Mouse (Mus musculus) midbrain, postnatal 0 days (tissue): ENCODE results near the gene Tvp23b. TPM values are rescaled to one million over a fixed set of nuclear protein-coding genes. Genes with fewer than 3 reads are reported as not detected.

Experiments used
- ATAC-seq: fragments of 200-750 bp; cut with Nextera tagmentation; 2 replicates; pipeline ENCODE4 v1.8.0; 2017; ENCODE audit warnings: moderate number of reproducible peaks, mild to moderate bottlenecking, moderate TSS enrichment, moderate library complexity; ENCODE audit not compliant: low FRiP score
- DNase-seq: peaks from one replicate; pipeline ENCODE4 v3.0.0-alpha.2; 2015; ENCODE audit warnings: low spot score
- H3K27ac ChIP-seq: fragments of 300-500 bp; sonication (generic); 2 replicates; pipeline ENCODE4 v1.5.1; 2014; ENCODE audit warnings: low read depth, mild to moderate bottlenecking, low read length, mixed read lengths
- H3K27me3 ChIP-seq: fragments of 300-500 bp; sonication (generic); 2 replicates; pipeline ENCODE4 v1.6.1; 2014; ENCODE audit warnings: low read length, control low read depth, mixed read lengths; ENCODE audit not compliant: insufficient read depth
- H3K36me3 ChIP-seq: fragments of 300-500 bp; sonication (generic); 2 replicates; pipeline ENCODE4 v1.6.1; 2014; ENCODE audit warnings: low read length, control low read depth, mixed read lengths; ENCODE audit not compliant: insufficient read depth
- H3K4me1 ChIP-seq: fragments of 300-500 bp; sonication (generic); 2 replicates; pipeline ENCODE4 v1.6.1; 2014; ENCODE audit warnings: mild to moderate bottlenecking, control low read depth, antibody characterized with exemption, low read length, mixed read lengths; ENCODE audit not compliant: insufficient read depth
- H3K4me2 ChIP-seq: fragments of 300-500 bp; sonication (generic); 2 replicates; pipeline ENCODE4 v1.6.1; 2014; ENCODE audit warnings: low read depth, mild to moderate bottlenecking, low read length, mixed read lengths; ENCODE audit not compliant: poor library complexity, severe bottlenecking
- H3K4me3 ChIP-seq: fragments of 300-500 bp; sonication (generic); 2 replicates; pipeline ENCODE4 v1.5.1; 2014; ENCODE audit warnings: low read depth, mild to moderate bottlenecking, low read length, moderate library complexity
- H3K9ac ChIP-seq: fragments of 300-500 bp; sonication (generic); replicated peaks from 2 replicates; pipeline ENCODE4 v1.6.1; 2014; ENCODE audit warnings: mild to moderate bottlenecking, low read length, moderate library complexity, mixed read lengths; ENCODE audit not compliant: poor library complexity, severe bottlenecking
- H3K9me3 ChIP-seq: fragments of 300-500 bp; sonication (generic); 2 replicates; pipeline ENCODE4 v1.6.1; 2016; ENCODE audit warnings: low read length, control low read depth
- CTCF ChIP-seq: IDR thresholded peaks from 2 replicates; pipeline ENCODE4 v1.5.1; 2016; ENCODE audit warnings: antibody characterized with exemption, mild to moderate bottlenecking
- WGBS: fragments of 180-500 bp; shearing (Covaris S2); extraction: QIAGEN DNeasy Blood & Tissue Kit; methylation state at CpG from one replicate; pipeline ENCODE4 v1.1.7; 2014; 5-methylcytosine and 5-hydroxymethylcytosine counted together
- polyA plus RNA-seq: library from polyadenylated mRNA; unstranded; fragments of >200 nt; fragmentation: Nextera tagmentation; extraction: Ambion mirVana; gene quantifications from 2 replicates; pipeline ENCODE4 v1.2.1, GENCODE M21; 2015
- total RNA-seq: library from RNA; depleted of rRNA; stranded (reverse); fragments of >200 nt; gene quantifications from 2 replicates; pipeline ENCODE4 v1.2.3, GENCODE M21; 2014

Tvp23b gene
- total and polyA plus RNA-seq, 2 experiments from 2014 or later: 36.6 to 42.5 TPM

DNA sequence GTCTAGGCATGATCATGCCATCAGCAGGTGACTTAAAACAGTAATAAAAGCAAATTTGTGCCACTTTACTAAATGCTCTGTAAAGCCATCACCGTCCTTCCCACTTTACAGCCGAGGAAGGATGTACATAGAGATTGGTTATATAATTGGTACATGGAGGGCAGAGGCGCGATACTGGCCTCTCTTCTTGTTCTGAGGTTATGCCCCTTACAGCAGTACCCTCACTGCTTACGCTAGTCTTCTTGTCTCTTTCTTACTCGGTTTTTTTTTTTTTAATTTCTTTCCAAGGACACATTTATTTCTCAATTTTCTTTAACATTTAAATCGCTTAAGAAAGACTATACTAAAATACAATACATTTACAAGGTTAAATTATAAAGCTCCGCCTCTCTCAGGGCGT lies 527 bp upstream of the Tvp23b start:
- peak; percentile 11 for DNase-seq
- TF ChIP-seq CTCF: no peak
- H3K27ac ChIP-seq: 0 out of 2 replicates have a peak overlapping the region, but pooled peaks have one; percentile 79

DNA sequence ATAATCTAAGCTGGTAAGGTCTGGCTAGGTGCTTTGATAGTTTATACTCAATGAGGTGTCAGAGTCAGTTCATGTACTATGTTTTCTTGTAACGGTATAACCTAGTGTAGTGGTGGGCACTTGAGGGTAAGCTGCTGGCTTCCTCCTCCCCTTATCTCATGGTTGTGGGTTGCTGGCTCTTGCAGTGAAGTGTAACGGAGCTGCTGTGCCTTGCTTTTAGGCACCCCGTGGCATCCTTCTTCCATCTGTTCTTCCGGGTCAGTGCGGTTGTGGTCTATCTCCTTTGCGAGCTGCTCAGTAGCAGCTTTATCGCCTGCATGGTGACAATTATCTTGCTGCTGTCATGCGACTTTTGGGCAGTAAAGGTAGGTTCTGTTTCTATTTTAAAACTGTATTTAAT lies 4.2 kb downstream of the Tvp23b start:
- no peak for DNase-seq
- no peak for TF ChIP-seq CTCF
- H3K27ac ChIP-seq: no peak overlapping the region
- no peak for ATAC-seq
- H3K4me3 ChIP-seq: no peak overlapping the region
- H3K36me3 ChIP-seq: peaks cover 10% of the 10 kb centered on the region
- H3K9me3 ChIP-seq: no peaks in the 10 kb centered on the region
- no peaks in the 10 kb centered on the region for H3K27me3 ChIP-seq
- H3K4me2 ChIP-seq: no peak overlapping the region
- H3K4me1 ChIP-seq: no peaks in the 10 kb centered on the region
- H3K9ac ChIP-seq: no peak overlapping the region
- WGBS: 88% methylated on average over 8 of the region's 8 CpGs

More for the DNA sequence above, 527 bp upstream of the Tvp23b start:
- Histone ChIP-seq H3K9me3 (no peaks in the 10 kb centered on the region), H3K36me3 (no peaks in the 10 kb centered on the region), H3K4me2 (peak overlapping the region; percentile 61), H3K4me1 (no peaks in the 10 kb centered on the region), H3K9ac (no peak overlapping the region), H3K27me3 (no peaks in the 10 kb centered on the region), H3K4me3 (peak overlapping the region; percentile 57)
- no peak for ATAC-seq
- 25% methylated on average over 9 of the region's 9 CpGs for WGBS

DNA sequence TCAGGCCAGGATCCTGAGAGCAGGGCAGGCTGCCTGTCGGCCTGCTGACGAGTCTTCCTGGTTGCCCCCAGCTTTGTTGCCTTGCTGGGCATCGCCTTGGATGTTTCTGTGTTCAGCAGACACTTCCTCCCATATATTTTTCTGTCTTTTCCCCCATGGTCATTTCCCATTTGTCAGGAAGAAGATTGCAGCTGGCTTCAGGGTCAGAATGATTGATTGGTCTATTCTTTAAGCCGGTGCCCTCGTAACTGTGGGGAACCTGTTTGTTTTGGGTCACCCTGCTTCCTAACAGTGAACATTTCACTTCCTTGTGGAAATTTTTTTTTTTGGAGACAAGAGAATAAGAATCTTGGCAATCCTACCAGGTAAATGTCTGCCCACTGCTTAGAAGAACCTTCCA lies 6.1 kb downstream of the Tvp23b start:
- ATAC-seq (no peak), DNase-seq (no peak)
- Histone ChIP-seq H3K27me3 (no peaks in the 10 kb centered on the region), H3K4me3 (no peak overlapping the region), H3K4me2 (no peak overlapping the region), H3K36me3 (peaks cover 16% of the 10 kb centered on the region), H3K27ac (no peak overlapping the region), H3K4me1 (no peaks in the 10 kb centered on the region), H3K9ac (no peak overlapping the region), H3K9me3 (no peaks in the 10 kb centered on the region)
- 83% methylated on average over 5 of the region's 5 CpGs for WGBS
- TF ChIP-seq CTCF: no peak

- Histone ChIP-seq H3K4me3 (no peak overlapping the region), H3K27me3 (no peaks in the 10 kb centered on the region), H3K36me3 (peaks cover 17% of the 10 kb centered on the region), H3K9me3 (no peaks in the 10 kb centered on the region), H3K4me2 (no peak overlapping the region), H3K27ac (no peak overlapping the region), H3K9ac (no peak overlapping the region), H3K4me1 (no peaks in the 10 kb centered on the region)
- no peak for ATAC-seq
- WGBS: 80% methylated on average over 4 of the region's 4 CpGs
- no peak for DNase-seq
- no peak for TF ChIP-seq CTCF
Observed at GRCm38 (mm10) chr11:62890796-62891195, 11.5 kb downstream of the Tvp23b start.

DNA sequence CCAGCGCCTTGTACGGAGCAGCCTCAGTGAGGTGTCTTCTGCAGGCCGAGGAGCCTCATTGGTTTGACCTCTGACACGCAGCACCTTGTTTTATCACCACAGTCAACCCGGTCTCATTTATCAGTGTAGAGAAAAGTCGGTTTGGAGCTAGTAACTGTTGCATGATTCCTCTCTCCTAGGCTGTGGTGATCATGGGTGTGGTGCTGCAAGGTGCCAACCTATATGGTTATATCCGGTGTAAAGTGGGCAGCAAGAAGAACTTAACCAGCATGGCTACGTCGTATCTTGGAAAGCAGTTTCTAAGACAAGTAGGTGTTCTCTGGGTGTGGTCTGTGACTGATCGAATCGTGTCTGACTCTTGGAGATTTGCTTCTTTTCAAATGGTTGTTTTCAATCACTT lies 12.5 kb downstream of the Tvp23b start:
- DNase-seq (no peak), ATAC-seq (no peak)
- H3K4me2 ChIP-seq: no peak overlapping the region
- no peak overlapping the region for H3K27ac ChIP-seq
- no peak for TF ChIP-seq CTCF
- peaks cover 17% of the 10 kb centered on the region for H3K36me3 ChIP-seq
- no peaks in the 10 kb centered on the region for H3K27me3 ChIP-seq
- no peak overlapping the region for H3K9ac ChIP-seq
- no peaks in the 10 kb centered on the region for H3K4me1 ChIP-seq
- WGBS: 95% methylated on average over 11 of the region's 11 CpGs
- H3K9me3 ChIP-seq: no peaks in the 10 kb centered on the region
- H3K4me3 ChIP-seq: no peak overlapping the region

DNA sequence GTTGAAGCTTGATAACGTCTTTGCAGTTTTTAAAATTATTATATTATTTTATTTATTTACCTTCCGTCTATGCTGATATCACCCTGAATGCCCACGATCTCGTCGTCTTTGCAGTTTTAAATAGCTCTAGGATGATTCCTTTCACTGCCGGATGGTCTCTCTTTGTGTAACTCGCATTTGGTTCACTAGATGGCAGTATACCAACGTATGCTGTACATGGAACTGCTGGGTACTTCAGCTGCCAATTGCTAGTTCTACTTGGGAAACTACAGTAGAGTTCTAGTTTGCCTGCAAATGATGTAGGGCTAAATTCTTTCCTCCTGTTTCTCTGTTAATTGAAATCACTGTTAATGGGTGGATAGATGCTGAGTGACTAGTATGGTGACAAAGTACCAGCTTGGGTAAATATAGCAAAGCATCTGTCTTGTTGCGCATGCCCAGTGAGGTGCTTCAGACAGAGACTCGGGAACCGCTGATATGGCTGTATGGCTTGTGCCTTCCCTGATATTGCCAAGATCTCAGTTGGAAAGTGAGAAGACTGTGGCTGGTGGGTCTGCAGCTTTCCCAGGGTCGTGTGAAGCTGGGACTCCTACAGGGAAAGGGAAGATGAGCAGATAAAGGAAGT lies 22.6 kb downstream of the Tvp23b start:
- DNase-seq (peak; percentile 94), ATAC-seq (no peak)
- peak; percentile 97 for TF ChIP-seq CTCF
- no peak overlapping the region for H3K27ac ChIP-seq
- H3K36me3 ChIP-seq: no peaks in the 10 kb centered on the region
- no peaks in the 10 kb centered on the region for H3K9me3 ChIP-seq
- H3K4me3 ChIP-seq: no peak overlapping the region
- WGBS: 36% methylated on average over 12 of the region's 12 CpGs
- no peaks in the 10 kb centered on the region for H3K4me1 ChIP-seq
- H3K27me3 ChIP-seq: no peaks in the 10 kb centered on the region
- no peak overlapping the region for H3K4me2 ChIP-seq
- no peak overlapping the region for H3K9ac ChIP-seq
